Mouse (Mus musculus): ENCODE results near the gene Dlgap4.

- TF ChIP-seq GATA1 (IDR thresholded peaks at IDR 0.05; ENCODE audit: borderline replicate concordance, low read length), result no peak
- no peak for TF ChIP-seq FLI1 (IDR thresholded peaks at IDR 0.05; ENCODE audit: low read length)
Measured at GRCm38 (mm10) chr2:156625307-156625706, 11.8 kb downstream of the Dlgap4 start.
